Mouse (Mus musculus) liver, embryonic 14.5 days (tissue): ENCODE data around the gene Agpat4. TPM values are rescaled to one million over a fixed set of nuclear protein-coding genes. Genes with fewer than 3 reads are reported as not detected.

ENCODE experiments used
- ATAC-seq: fragments of 200-750 bp; cut with Nextera tagmentation; 2 replicates; pipeline ENCODE4 v1.8.0; 2017; ENCODE audit warnings: moderate number of reproducible peaks, mild to moderate bottlenecking, moderate library complexity; ENCODE audit not compliant: insufficient read depth
- DNase-seq, 3 experiments: peaks; one replicate each; pipeline ENCODE4 v3.0.0-alpha.2; 2012 to 2013; ENCODE audit warnings: low read depth in 3 of 3, low spot score in 3 of 3
- H3K27ac ChIP-seq: fragments of 300-500 bp; sonication (generic); 2 replicates; pipeline ENCODE4 v1.5.1; 2014; ENCODE audit warnings: moderate library complexity, mild to moderate bottlenecking, control low read depth, inconsistent platforms
- H3K27me3 ChIP-seq: fragments of 300-500 bp; sonication (generic); 2 replicates; pipeline ENCODE4 v1.6.1; 2014; ENCODE audit warnings: mild to moderate bottlenecking, low read length, moderate library complexity; ENCODE audit not compliant: control insufficient read depth, insufficient read depth
- H3K36me3 ChIP-seq: fragments of 300-500 bp; sonication (generic); replicated peaks from 2 replicates; pipeline ENCODE4 v1.6.1; 2014; ENCODE audit warnings: low read depth; ENCODE audit not compliant: control insufficient read depth, insufficient read depth
- H3K4me1 ChIP-seq, 2 experiments: fragments of 200-500 bp in 1 of 2; fragments of 300-500 bp in 1 of 2; sonication (generic) in 1 of 2; replicated peaks; 2 replicates each; pipeline ENCODE4 v1.6.1; 2012 to 2014; ENCODE audit warnings: antibody characterized with exemption in 1 of 2, inconsistent platforms in 1 of 2, low read length in 1 of 2; ENCODE audit not compliant: control insufficient read depth in 2 of 2, insufficient read depth in 2 of 2
- H3K4me2 ChIP-seq: fragments of 300-500 bp; sonication (generic); 2 replicates; pipeline ENCODE4 v1.6.1; 2014; ENCODE audit warnings: low read depth, mild to moderate bottlenecking, control low read depth, moderate library complexity
- H3K4me3 ChIP-seq, 2 experiments: fragments of 200-500 bp in 1 of 2; fragments of 300-500 bp in 1 of 2; sonication (generic) in 1 of 2; 2 replicates each; pipeline ENCODE4 v1.5.1; 2012 to 2014; ENCODE audit warnings: low read depth in 2 of 2, low read length in 2 of 2, mild to moderate bottlenecking in 2 of 2, control low read depth in 1 of 2, inconsistent platforms in 1 of 2, moderate library complexity in 1 of 2; ENCODE audit not compliant: insufficient read depth in 1 of 2
- H3K9ac ChIP-seq: fragments of 300-500 bp; sonication (generic); replicated peaks from 2 replicates; pipeline ENCODE4 v1.6.1; 2014; ENCODE audit warnings: mild to moderate bottlenecking, control low read depth, moderate library complexity
- H3K9me3 ChIP-seq: fragments of 300-500 bp; sonication (generic); 2 replicates; pipeline ENCODE4 v1.6.1; 2016; ENCODE audit warnings: low read length, mixed read lengths; ENCODE audit not compliant: control insufficient read depth
- CTCF ChIP-seq: IDR thresholded peaks from 2 replicates; pipeline ENCODE4 v1.5.1; 2016; ENCODE audit warnings: antibody characterized with exemption, low read depth, control low read depth
- EP300 ChIP-seq: IDR thresholded peaks from 2 replicates; pipeline ENCODE4 v1.6.1; 2016; ENCODE audit warnings: antibody characterized with exemption, low read depth
- WGBS: fragments of 180-500 bp; shearing (Covaris S2); extraction: QIAGEN DNeasy Blood & Tissue Kit; methylation state at CpG from one replicate; pipeline ENCODE4 v1.1.7; 2014; ENCODE audit not compliant: insufficient replicate concordance; 5-methylcytosine and 5-hydroxymethylcytosine counted together
- polyA plus RNA-seq, 2 experiments: library from polyadenylated mRNA; depleted of rRNA in 1 of 2; stranded (reverse) in 1 of 2; unstranded in 1 of 2; fragments of >200 nt; fragmentation: Nextera tagmentation in 1 of 2; extraction: Ambion mirVana in 1 of 2; gene quantifications; 2 replicates each; pipeline versions ENCODE4 v1.2.1 to v1.2.3; 2012 to 2014

Gene Agpat4
- polyA plus RNA-seq, 2 experiments = 10.5 to 16.2 TPM

GRCm38 (mm10) chr17:12161877-12162276, 43.4 kb downstream of the Agpat4 start:
- no peak overlapping the region for H3K4me3 ChIP-seq
- DNase-seq (no peak), ATAC-seq (no peak)
- H3K9ac ChIP-seq = no peak overlapping the region
- H3K27ac ChIP-seq = no peak overlapping the region
- H3K4me2 ChIP-seq = no peak overlapping the region
- no peaks in the 10 kb centered on the region for H3K27me3 ChIP-seq
- peaks cover 14% of the 10 kb centered on the region for H3K36me3 ChIP-seq
- H3K4me1 ChIP-seq = peaks cover 0 to 12% of the 10 kb centered on the region in 2 experiments
- 95% methylated on average over 7 of the region's 7 CpGs for WGBS
- TF ChIP-seq EP300 (no peak), CTCF (no peak)
- H3K9me3 ChIP-seq = no peaks in the 10 kb centered on the region

- DNase-seq = no peak
- no peak for TF ChIP-seq EP300
- no peak for TF ChIP-seq CTCF
- peaks cover 0 to 14% of the 10 kb centered on the region in 2 experiments for H3K4me1 ChIP-seq
- H3K36me3 ChIP-seq = peaks cover 13% of the 10 kb centered on the region
- ATAC-seq = no peak
- no peaks in the 10 kb centered on the region for H3K27me3 ChIP-seq
- no peak overlapping the region for H3K4me3 ChIP-seq
- no peak overlapping the region for H3K4me2 ChIP-seq
- WGBS = 76% methylated on average over 4 of the region's 4 CpGs
- no peaks in the 10 kb centered on the region for H3K9me3 ChIP-seq
- H3K27ac ChIP-seq = no peak overlapping the region
- H3K9ac ChIP-seq = no peak overlapping the region
Observed at GRCm38 (mm10) chr17:12162824-12163223, 44.3 kb downstream of the Agpat4 start.

GRCm38 (mm10) chr17:12163403-12163802, 44.9 kb downstream of the Agpat4 start:
- DNase-seq = no peak
- no peak for ATAC-seq
- no peaks in the 10 kb centered on the region for H3K27me3 ChIP-seq
- peaks cover under 1 to 19% of the 10 kb centered on the region in 2 experiments for H3K4me1 ChIP-seq
- H3K9ac ChIP-seq = no peak overlapping the region
- WGBS = 79% methylated on average over 13 of the region's 13 CpGs
- peaks cover 13% of the 10 kb centered on the region for H3K36me3 ChIP-seq
- no peak overlapping the region for H3K27ac ChIP-seq
- H3K4me2 ChIP-seq = no peak overlapping the region
- TF ChIP-seq CTCF = no peak
- TF ChIP-seq EP300 = no peak
- no peak overlapping the region for H3K4me3 ChIP-seq
- H3K9me3 ChIP-seq = no peaks in the 10 kb centered on the region

- DNase-seq (no peak), ATAC-seq (no peak)
- Histone ChIP-seq H3K36me3 (peaks cover 13% of the 10 kb centered on the region), H3K4me1 (peaks cover 2 to 21% of the 10 kb centered on the region in 2 experiments), H3K27ac (no peak overlapping the region), H3K4me3 (no peak overlapping the region), H3K9ac (no peak overlapping the region), H3K27me3 (no peaks in the 10 kb centered on the region), H3K4me2 (no peak overlapping the region), H3K9me3 (no peaks in the 10 kb centered on the region)
- TF ChIP-seq CTCF (no peak), EP300 (no peak)
- 88% methylated on average over 7 of the region's 7 CpGs for WGBS
Observed at GRCm38 (mm10) chr17:12163903-12164302, 45.4 kb downstream of the Agpat4 start.

GRCm38 (mm10) chr17:12164507-12164906, 46.0 kb downstream of the Agpat4 start:
- H3K27me3 ChIP-seq = no peaks in the 10 kb centered on the region
- no peak for DNase-seq
- H3K4me2 ChIP-seq = no peak overlapping the region
- H3K9me3 ChIP-seq = no peaks in the 10 kb centered on the region
- WGBS = 90% methylated on average over 6 of the region's 6 CpGs
- no peak for TF ChIP-seq EP300
- no peak for TF ChIP-seq CTCF
- no peak for ATAC-seq
- H3K36me3 ChIP-seq = peaks cover 13% of the 10 kb centered on the region
- H3K4me3 ChIP-seq = no peak overlapping the region
- H3K27ac ChIP-seq = no peak overlapping the region
- peaks cover 5 to 26% of the 10 kb centered on the region in 2 experiments for H3K4me1 ChIP-seq
- H3K9ac ChIP-seq = no peak overlapping the region; the same call in 1 of the 2 replicates
